Mouse (Mus musculus) natural killer cell, adult 2 months (primary cell): Measurements from ENCODE around the gene Tmod3.
"Not testable (repeated sequence)": the region's sequence is repeated elsewhere in the genome, so short reads cannot be mapped to it uniquely, and the experiment has no call there.

Experiments used
- DNase-seq, 2 experiments: peaks; one replicate each; pipeline ENCODE4 v3.0.0; 2022; ENCODE audit warnings: low spot score in 2 of 2

Tmod3 gene

DNA sequence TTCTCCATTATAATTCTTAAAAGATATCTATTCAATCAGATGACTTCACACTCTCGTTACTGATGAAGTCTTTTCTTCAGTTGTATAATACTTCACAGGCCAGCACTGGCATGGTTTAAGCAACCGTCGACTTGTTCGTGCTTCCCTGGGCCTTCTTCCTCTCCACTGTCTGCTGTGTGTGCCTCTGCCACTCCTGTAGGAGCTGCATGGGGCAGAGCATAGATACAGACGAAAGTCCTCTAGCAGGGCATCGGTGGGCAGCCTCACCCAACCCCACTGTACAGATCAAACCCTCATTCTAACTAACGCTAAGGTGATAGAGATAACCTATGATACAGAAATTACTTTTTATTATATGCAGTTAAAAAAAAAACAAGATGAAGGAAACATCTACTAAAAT is 60.9 kb downstream of the Tmod3 start:
- no peak for DNase-seq

DNA sequence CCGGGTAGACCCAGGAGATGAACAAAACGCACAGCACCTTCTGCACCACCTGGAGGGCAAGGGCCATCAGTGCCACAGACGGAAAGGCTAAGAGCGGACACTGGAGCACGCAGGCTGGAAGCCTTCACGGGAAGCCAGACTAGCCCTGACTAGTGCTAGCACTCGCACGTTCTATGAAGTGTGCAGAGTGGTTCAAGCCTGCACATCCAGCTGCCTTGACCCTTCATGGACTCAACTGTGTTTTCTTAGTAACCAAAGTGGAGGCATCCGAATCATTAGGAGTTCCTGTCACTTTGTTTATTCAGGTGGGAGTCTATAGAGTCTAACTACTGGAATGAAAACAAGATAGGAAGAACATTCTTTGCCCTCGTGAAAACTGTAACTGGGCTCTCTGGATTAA is 63.5 kb downstream of the Tmod3 start:
- no peak for DNase-seq

DNA sequence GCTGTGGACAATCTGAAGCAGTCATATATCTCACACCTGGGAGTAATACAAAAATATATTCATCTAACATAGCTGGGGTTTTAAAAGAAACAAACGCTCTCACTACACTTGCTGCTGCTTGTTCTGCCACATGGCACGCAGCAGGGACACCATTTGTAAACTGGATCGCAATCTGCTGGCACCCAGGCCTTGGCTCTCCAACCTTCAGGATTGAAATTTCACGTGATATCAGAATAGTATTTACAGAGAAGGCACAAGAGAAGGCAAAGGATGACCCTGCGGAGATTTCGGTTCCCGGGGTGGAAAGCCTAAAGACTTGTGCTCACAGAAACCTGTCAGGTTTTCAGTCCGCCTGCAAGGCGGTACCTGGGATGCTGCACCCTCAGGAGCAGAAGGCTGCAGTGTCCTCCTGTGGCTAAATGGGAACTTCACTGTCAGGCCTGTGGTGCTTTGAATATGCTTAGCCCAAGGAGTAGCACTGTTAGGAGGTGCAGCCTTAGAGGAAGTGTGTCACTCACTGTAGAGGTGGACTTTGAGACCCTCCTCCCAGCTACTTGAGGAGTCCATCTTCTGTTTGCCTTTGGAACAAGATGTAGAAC is 65.0 kb downstream of the Tmod3 start:
- DNase-seq = no peak

DNA sequence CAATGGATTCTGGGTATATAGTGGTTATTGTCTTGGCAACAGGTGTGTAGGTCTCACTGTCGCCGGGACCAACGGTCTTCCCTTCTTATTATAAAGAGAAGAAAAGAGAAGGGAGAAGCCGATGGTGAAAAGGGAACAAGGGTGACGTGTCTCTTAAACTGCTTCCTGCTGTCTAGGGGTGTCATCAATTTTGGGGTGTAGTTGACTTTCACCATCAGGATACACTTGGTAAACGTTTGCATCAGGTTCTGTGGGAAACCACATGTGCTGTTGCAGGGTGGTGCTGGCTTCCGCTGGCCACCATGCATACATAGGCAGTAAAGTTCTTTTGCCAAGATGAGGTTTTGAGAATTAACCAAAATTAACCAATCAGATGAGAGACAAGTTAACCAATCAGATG is 71.2 kb downstream of the Tmod3 start:
- not testable (repeated sequence) for DNase-seq

DNA sequence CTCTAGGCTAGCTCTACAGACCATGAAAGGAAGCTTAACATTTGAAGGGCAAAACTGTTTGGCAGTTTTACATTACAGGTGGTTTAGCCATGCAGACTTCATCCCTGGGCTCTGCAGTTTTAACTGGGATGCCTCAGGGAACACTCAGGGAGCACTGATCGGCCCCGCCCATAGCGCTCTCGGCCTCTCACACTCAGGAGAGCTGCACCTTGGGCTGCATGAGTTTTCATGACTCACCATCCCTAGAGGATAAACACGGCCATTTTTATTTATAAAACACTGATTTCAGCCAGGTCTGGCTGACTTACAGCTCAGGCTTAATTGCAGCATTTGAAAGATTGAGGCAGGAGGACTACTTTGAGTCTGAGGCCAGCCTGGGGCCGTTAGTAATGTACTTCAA is 74.2 kb downstream of the Tmod3 start:
- DNase-seq = no peak

DNA sequence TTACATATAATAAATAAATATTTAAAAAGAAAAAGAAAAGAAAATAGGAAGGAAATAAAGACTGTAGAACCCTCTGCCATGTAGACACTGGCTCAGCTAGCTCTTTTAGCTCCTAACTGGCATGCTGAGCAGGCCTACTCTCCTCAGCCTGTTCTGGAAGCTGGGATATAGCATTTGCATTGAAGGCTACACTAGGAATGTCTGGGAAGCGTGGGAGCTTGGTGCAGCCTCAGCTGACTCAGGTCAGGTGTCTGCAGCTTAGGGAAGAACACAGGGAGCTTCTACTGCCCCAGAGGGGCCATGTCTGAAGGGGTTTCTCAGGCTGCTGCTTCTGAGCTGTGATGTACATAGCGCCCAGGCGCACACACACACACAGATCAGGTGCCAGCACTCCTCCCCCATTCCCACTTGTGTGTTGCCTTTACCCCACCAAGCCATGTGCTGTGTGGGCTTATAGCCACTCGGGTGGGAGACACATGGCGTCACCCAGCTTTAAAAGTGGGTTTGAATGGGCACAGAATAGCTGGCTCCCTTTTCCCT is 78.9 kb downstream of the Tmod3 start:
- DNase-seq = no peak

DNA sequence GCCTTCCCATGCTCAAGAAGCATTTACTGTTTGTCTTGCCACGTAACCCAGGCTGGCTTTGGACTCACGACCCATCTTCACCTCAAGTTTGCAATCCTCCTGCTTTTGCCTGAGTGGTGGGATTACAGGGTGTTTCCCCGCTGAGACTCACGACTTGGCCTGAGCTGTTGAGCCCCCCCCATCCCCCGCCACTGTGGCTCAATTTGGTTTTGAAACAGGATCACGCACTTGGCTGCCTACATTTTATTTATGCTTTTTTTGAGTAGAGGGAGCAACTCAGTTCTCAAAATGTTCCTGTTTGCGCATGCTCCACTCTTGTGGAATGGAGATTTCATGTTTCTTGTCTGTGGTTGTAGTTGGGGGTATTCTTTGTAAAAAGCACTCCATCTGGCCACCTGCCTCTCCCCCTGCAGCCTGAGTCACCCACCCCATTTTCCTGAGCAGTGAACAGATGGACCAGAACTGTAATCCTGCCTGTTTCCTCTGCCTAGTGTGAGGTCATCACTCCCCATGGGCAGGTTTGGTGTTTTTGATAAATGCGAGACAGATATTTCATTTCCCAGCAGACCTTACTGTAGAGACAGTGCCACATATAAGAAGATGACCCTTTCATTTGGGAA is 80.2 kb downstream of the Tmod3 start:
- no peak for DNase-seq

DNA sequence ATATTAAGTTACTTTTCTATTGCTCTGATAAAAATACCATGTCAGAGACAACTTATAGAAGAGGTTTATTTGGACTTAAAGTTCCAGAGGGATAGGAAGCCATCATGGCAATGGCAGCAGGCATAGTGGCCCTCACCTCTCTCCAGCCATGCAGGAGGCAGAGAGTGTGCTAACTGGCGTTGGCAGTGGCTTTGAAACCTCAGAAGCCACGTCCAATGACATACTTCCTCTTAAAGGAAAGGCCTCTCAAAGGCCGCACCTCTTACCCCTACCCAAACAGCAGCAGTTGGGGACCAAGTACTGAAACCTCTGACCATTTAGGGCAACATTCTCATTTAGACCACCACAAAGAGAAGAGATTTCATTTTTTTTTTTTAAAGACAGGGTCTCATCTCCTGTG is 82.2 kb downstream of the Tmod3 start:
- DNase-seq = no peak

DNA sequence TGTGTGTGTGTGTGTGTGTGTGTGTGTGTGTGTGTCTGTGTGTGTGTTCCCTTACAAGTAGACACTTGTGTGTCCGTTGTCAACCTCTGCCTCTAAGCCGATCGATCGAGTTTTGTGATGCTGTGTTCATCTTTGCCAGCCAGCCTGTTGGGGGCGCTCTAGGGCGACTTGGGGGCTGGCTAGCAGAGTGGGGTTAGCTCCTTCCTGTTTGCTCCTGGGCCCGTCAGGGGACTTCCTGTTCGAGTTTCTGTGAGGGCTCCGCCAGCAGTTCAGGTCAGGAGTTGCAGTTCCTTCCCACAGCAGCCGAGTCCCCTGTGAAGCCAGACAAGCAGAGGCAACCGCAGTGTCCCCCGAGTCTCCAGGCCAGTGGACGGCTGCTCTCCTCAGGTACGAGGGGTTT is 91.2 kb downstream of the Tmod3 start:
- DNase-seq = peak; percentile 12 to 43

DNA sequence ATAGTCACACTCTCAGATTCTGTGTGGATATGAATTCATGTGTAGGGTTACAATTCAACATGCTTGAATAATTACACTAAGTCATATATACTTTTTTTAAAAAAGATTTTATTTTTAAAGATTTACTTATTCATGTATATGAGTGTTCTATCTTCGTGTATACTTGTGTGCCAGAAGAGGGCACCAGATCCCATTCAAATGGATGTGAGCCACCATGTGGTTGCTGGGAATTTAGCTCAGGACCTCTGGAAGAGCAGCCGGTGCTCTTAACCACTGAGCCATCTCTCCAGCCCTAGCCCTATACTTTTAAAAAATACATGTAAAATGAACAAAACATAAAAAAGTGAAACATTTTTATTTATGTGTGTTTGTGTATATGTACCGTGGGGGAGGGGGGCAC is 91.9 kb downstream of the Tmod3 start:
- DNase-seq = no peak

DNA sequence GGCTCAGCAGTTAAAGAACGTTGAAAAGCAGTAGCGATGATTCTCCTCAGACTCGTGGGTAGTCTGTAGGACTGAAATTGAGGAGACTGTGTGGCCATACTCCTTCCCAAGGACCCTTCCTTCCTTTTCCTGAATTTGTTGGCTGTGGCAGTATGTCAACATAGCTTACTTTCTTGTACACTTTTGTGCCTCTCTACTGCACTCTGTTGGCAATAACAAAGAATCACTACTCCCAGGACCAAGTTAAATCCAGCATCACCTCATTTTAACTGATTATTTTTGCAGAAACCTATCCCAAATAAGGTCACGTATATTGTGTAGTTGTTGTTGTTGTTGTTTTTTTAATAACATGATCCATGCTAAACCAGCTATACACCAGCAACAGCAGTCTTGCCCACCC is 92.8 kb downstream of the Tmod3 start:
- no peak for DNase-seq

DNA sequence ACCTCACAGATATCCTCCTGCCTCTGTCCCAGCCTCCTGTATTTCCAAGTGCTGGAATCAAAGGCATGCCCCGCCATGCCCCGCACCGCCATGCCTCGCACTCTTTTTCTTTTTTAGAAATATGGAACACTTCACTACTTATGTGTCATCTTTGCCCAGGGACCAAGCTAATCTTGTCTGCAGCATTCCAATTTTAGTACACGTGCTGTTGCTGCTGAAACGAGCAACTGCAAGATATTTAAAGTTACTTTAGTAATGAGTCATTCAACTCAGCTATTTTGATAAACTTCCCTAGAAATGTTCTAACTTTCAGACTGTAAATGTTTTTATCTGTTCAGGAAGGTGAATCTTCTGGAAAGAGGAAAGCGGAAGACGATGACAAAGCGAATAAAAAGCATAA is 93.6 kb downstream of the Tmod3 start:
- no peak for DNase-seq

DNA sequence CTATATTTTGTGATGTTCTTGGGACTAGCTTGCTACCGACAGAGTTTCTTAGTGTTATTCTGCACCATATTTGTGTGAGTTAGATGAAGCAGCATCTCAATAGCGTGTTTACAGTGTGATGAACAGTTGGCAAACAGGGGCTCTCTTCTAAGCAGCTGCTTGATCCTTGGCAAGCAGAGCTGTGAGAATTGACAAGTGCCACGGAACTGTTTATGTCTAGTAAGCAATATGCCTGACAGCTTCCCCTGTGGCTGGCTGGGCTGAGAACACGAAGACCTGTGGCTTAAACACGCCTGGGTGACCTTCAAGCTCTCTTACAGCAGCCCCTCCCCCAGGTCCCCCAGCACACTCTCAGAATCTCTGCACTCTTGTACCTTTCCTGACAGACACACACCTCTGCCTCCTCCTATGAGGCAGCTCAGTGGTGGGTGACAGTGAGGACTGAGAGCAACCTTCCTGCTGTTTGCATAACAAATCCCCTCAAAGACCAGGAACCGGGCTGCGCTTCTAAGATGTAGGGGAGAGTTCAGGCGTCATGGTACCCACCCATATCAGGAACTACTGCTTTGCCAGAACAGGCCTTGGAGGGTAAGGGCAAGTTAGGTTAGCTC is 96.3 kb downstream of the Tmod3 start:
- DNase-seq = no peak

DNA sequence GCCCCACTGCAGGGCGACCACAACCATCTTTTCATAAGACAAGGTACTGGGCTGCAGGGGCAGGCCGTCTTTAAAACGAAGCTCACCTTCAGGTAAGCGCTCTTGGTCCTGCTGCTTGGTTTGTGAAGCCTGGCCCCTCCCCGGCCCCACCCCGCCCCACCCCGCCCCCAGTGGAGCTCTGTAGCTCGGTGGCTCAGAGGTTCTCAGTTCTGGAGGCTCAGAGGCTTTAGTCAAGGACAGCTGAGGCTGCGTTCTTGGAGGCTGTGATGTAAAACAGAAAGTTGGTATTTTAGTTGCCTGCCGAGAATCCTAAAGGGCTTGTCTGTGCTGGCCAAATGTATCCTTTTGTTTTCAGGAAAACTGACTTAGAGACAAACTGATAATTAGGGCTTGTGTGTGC is 103.8 kb downstream of the Tmod3 start:
- no peak for DNase-seq

DNA sequence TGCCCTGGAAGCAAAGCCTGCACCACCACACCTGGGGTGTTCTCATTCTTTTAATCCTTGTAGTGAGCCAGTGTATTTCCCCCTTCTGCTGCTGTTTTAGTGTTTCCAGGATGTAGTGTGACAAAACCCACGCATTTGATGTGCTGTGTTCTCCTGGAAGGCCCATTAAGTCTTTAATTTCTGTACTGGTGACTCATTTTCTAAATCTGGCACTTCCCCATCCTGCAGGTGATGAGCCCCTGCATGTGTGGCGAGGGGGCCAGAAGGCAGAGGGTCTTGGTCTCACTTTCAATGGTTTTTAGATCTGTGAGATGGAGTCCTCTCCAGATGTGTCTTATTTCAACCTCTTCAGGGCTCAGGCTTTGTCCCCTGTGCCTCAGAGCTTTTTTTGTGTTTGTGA is 105.5 kb downstream of the Tmod3 start:
- DNase-seq = no peak

DNA sequence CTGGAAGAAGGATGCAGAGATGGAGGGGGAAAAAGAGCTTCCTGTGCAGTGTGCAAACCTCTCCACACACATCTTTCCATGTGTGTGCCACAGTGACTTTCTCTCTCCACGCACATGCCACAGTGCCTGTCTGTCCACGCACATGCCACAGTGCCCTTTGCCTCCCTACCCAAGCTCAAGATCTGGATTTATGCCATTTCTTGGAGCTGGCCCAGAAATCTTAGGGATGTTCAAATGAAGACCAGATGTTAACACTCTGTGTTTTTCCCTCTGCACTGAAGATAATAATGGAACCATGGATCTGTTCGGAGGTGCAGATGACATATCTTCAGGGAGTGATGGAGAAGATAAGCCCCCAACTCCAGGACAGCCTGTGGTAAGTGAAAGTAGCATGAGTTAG is 111.4 kb downstream of the Tmod3 start:
- DNase-seq = no peak
